ENCODE assay signal across 7 mouse cellular contexts in genomic region chr11:3289803-3290639, GRCm38 (mm10). TPM values are rescaled to one million over a fixed set of nuclear protein-coding genes. Genes with fewer than 3 reads are reported as not detected.
DNase-seq lines count a peak whose midpoint lies in the region; ATAC-seq and TF ChIP-seq lines count a peak whose summit lies in the region.

No protein-coding gene starts in this region.

- H3K36me3 ChIP-seq in intestine, embryonic 16.5 days (ENCODE audit: control insufficient read depth, insufficient read depth, low read length): peaks cover 10% of the 10 kb centered on the region; the same call in 1 of the 2 replicates
- H3K36me3 ChIP-seq in limb, embryonic 11.5 days (ENCODE audit: control insufficient read depth, insufficient read depth, low read length): peaks cover 18% of the 10 kb centered on the region
- peaks cover 16% of the 10 kb centered on the region for H3K36me3 ChIP-seq in midbrain, embryonic 13.5 days
- H3K36me3 ChIP-seq in small intestine, adult 2 months (ENCODE audit: control insufficient read depth, insufficient read depth, low read length): no peaks in the 10 kb centered on the region; the same call in 1 of the 2 replicates

- H3K4me2 ChIP-seq in intestine, embryonic 16.5 days (ENCODE audit: low read depth, low read length): peak overlapping the region; percentile 98
- H3K4me2 ChIP-seq in limb, embryonic 11.5 days (ENCODE audit: low read depth, severe bottlenecking): peak overlapping the region; percentile 100
- peak overlapping the region; percentile 89 for H3K4me2 ChIP-seq in midbrain, embryonic 13.5 days (replicated peaks)

- H3K9me3 ChIP-seq in intestine, embryonic 16.5 days (ENCODE audit: control insufficient read depth, low read length): no peaks in the 10 kb centered on the region
- no peaks in the 10 kb centered on the region for H3K9me3 ChIP-seq in limb, embryonic 11.5 days (ENCODE audit: control insufficient read depth, low read length)
- no peaks in the 10 kb centered on the region for H3K9me3 ChIP-seq in midbrain, embryonic 13.5 days

- TF ChIP-seq POLR2A in small intestine, adult 2 months (IDR thresholded peaks at IDR 0.05; ENCODE audit: low read depth, low read length): peak; percentile 52

- H3K27me3 ChIP-seq in intestine, embryonic 16.5 days (replicated peaks; ENCODE audit: control insufficient read depth, insufficient read depth, low read length): no peaks in the 10 kb centered on the region
- no peaks in the 10 kb centered on the region for H3K27me3 ChIP-seq in limb, embryonic 11.5 days (ENCODE audit: control insufficient read depth, insufficient read depth, low read length)
- no peaks in the 10 kb centered on the region for H3K27me3 ChIP-seq in midbrain, embryonic 13.5 days
- no peaks in the 10 kb centered on the region for H3K27me3 ChIP-seq in small intestine, adult 2 months (ENCODE audit: control insufficient read depth, insufficient read depth, low read length)

- H3K9ac ChIP-seq in intestine, embryonic 16.5 days (ENCODE audit: low read depth, low read length): peak overlapping the region; percentile 99
- peak overlapping the region; percentile 100 for H3K9ac ChIP-seq in limb, embryonic 11.5 days (ENCODE audit: low read length)
- H3K9ac ChIP-seq in midbrain, embryonic 13.5 days (replicated peaks): peak overlapping the region; percentile 97

- ATAC-seq in intestine, embryonic 16.5 days: peak; percentile 63
- ATAC-seq in limb, embryonic 11.5 days (ENCODE audit: insufficient number of reproducible peaks, low FRiP score, low TSS enrichment, low read depth): peak; percentile 41
- peak; percentile 57 for ATAC-seq in midbrain, embryonic 13.5 days

- H3K4me3 ChIP-seq in intestine, embryonic 16.5 days (ENCODE audit: low read length): peak overlapping the region; percentile 87
- peak overlapping the region; percentile 91 for H3K4me3 ChIP-seq in limb, embryonic 11.5 days (ENCODE audit: low read depth, low read length)
- peak overlapping the region; percentile 89 for H3K4me3 ChIP-seq in midbrain, embryonic 13.5 days (replicated peaks)
- H3K4me3 ChIP-seq in small intestine, adult 2 months (ENCODE audit: low read depth, low read length): peak overlapping the region; percentile 91

- H3K27ac ChIP-seq in intestine, embryonic 16.5 days (ENCODE audit: low read length): peak overlapping the region; percentile 100
- H3K27ac ChIP-seq in limb, embryonic 11.5 days (replicated peaks; ENCODE audit: low read depth, low read length): peak overlapping the region; percentile 99
- H3K27ac ChIP-seq in midbrain, embryonic 13.5 days: peak overlapping the region; percentile 100
- H3K27ac ChIP-seq in small intestine, adult 2 months (ENCODE audit: insufficient read depth, low read depth, low read length): peak overlapping the region; percentile 89

- peak; percentile 69 for TF ChIP-seq CTCF in small intestine, adult 2 months (IDR thresholded peaks at IDR 0.05; ENCODE audit: extremely low read depth, insufficient read length, insufficient replicate concordance, low read depth, low read length)

- DNase-seq in adrenal gland, adult 8-10 months: peak; percentile 74
- peak; percentile 84 for DNase-seq in embryo, embryonic 10 days (ENCODE audit: low spot score)
- peak; percentile 70 to 85 for DNase-seq in gastrocnemius, postnatal 4 days (ENCODE audit: low spot score in 2 of 2)
- peak; percentile 89 for DNase-seq in limb, embryonic 11.5 days (ENCODE audit: low spot score)

- H3K4me1 ChIP-seq in intestine, embryonic 16.5 days (ENCODE audit: control insufficient read depth, insufficient read depth, low read length): peaks cover 29% of the 10 kb centered on the region
- peaks cover 15% of the 10 kb centered on the region for H3K4me1 ChIP-seq in limb, embryonic 11.5 days (ENCODE audit: control insufficient read depth, insufficient read depth, low read length)
- H3K4me1 ChIP-seq in midbrain, embryonic 13.5 days (replicated peaks): peaks cover 40% of the 10 kb centered on the region
- peaks cover 11% of the 10 kb centered on the region for H3K4me1 ChIP-seq in small intestine, adult 2 months (ENCODE audit: control insufficient read depth, insufficient read depth, insufficient read length, low read length)

- WGBS in intestine, embryonic 16.5 days: under 1% methylated on average over 82 of the region's 92 CpGs
- under 1% methylated on average over 86 of the region's 92 CpGs for WGBS in limb, embryonic 11.5 days
- WGBS in midbrain, embryonic 13.5 days: under 1% methylated on average over 60 of the region's 92 CpGs
- under 1% methylated on average over 91 of the region's 92 CpGs for WGBS in small intestine, adult 2 months

RNA-seq across cellular contexts. Expression of gene Patz1, which starts 1.3 kb away (rescaled TPM):
- 10 to 100 TPM; 31.9 to 47.9 (median 40.5) TPM for total RNA-seq in adrenal gland, adult 8-10 months (2022)
- 10 to 100 TPM; 31.8 to 31.9 TPM for total RNA-seq in gastrocnemius, postnatal 4 days (2021)
- polyA plus RNA-seq in intestine, embryonic 16.5 days (2015; fragmentation: Nextera tagmentation; extraction: Ambion mirVana): 20.9 and 22.1 TPM in 2 replicates
- 64.6 and 72.3 TPM in 2 replicates for polyA plus RNA-seq in limb, embryonic 11.5 days (2014; fragmentation: Nextera tagmentation; extraction: Ambion mirVana)
- polyA plus RNA-seq in midbrain, embryonic 13.5 days (2015; fragmentation: Nextera tagmentation; extraction: Ambion mirVana): 94.6 and 106 TPM in 2 replicates
- polyA plus RNA-seq in small intestine, adult 2 months (2012; rRNA removed): 7.8 and 15.1 TPM in 2 replicates

RNA-seq across cellular contexts. Expression of gene Drg1, which starts 23.8 kb away (rescaled TPM):
- 100 to 1,000 TPM; 104 to 111 (median 110) TPM for total RNA-seq in adrenal gland, adult 8-10 months (2022)
- 10 to 100 TPM; 63.9 to 64.1 TPM for total RNA-seq in gastrocnemius, postnatal 4 days (2021)
- polyA plus RNA-seq in intestine, embryonic 16.5 days (2015; fragmentation: Nextera tagmentation; extraction: Ambion mirVana): 179 and 194 TPM in 2 replicates
- 245 and 249 TPM in 2 replicates for polyA plus RNA-seq in limb, embryonic 11.5 days (2014; fragmentation: Nextera tagmentation; extraction: Ambion mirVana)
- 261 and 285 TPM in 2 replicates for polyA plus RNA-seq in midbrain, embryonic 13.5 days (2015; fragmentation: Nextera tagmentation; extraction: Ambion mirVana)
- 4.7 and 9.6 TPM in 2 replicates for polyA plus RNA-seq in small intestine, adult 2 months (2012; rRNA removed)

RNA-seq across cellular contexts. Expression of gene Pik3ip1, which starts 40.2 kb away (rescaled TPM):
- total RNA-seq in adrenal gland, adult 8-10 months (2022): 10 to 100 TPM; 17.2 to 28.2 (median 25.1) TPM
- 10 to 100 TPM; 14.9 to 18.2 TPM for total RNA-seq in gastrocnemius, postnatal 4 days (2021)
- polyA plus RNA-seq in intestine, embryonic 16.5 days (2015; fragmentation: Nextera tagmentation; extraction: Ambion mirVana): 7.3 and 8.8 TPM in 2 replicates
- polyA plus RNA-seq in limb, embryonic 11.5 days (2014; fragmentation: Nextera tagmentation; extraction: Ambion mirVana): 10.2 and 11.5 TPM in 2 replicates
- 24.2 and 25.1 TPM in 2 replicates for polyA plus RNA-seq in midbrain, embryonic 13.5 days (2015; fragmentation: Nextera tagmentation; extraction: Ambion mirVana)
- polyA plus RNA-seq in small intestine, adult 2 months (2012; rRNA removed): 6.4 and 11.0 TPM in 2 replicates

Comparison
In these comparisons a context has a peak if more than half of its experiments do, and no peak if none do; other contexts are left out.
1. Peak in every context shown above with its lines: DNase-seq, ATAC-seq, H3K4me3 ChIP-seq and H3K27ac ChIP-seq.
2. RNA of gene Drg1, which starts 23.8 kb away (polyA plus RNA-seq): 261 to 285 TPM in midbrain, embryonic 13.5 days, 245 to 249 TPM in limb, embryonic 11.5 days and 179 to 194 TPM in intestine, embryonic 16.5 days; 4.7 to 9.6 TPM in small intestine, adult 2 months; every median in the first group is over 10 times any median in the second.